Mouse (Mus musculus): ENCODE results near the gene Cdc25b. TPM values are rescaled to one million over a fixed set of nuclear protein-coding genes. Genes with fewer than 3 reads are reported as not detected.

Gene Cdc25b
- total and polyA plus RNA-seq, 3 experiments = 4.3 to 12.5 (median 10.3) TPM

- H3K36me3 ChIP-seq (ENCODE audit: control insufficient read depth, insufficient read depth, low read length) = no peaks in the 10 kb centered on the region
- no peaks in the 10 kb centered on the region for H3K79me2 ChIP-seq (replicated peaks; ENCODE audit: control insufficient read depth, insufficient read depth, low read length)
- H3K27ac ChIP-seq = no peak overlapping the region
- no peak overlapping the region for H3K9ac ChIP-seq (ENCODE audit: low read depth, low read length)
- TF ChIP-seq CTCF (IDR thresholded peaks at IDR 0.05) (no peak), EP300 (IDR thresholded peaks at IDR 0.05; ENCODE audit: insufficient read depth, low read depth, low read length) (no peak), POLR2A (IDR thresholded peaks at IDR 0.05; ENCODE audit: insufficient read depth, low read depth, low read length) (no peak)
- H3K4me3 ChIP-seq = no peak overlapping the region
- no peak for DNase-seq
- H3K4me1 ChIP-seq (ENCODE audit: control insufficient read depth, insufficient read depth, low read length) = peaks cover 10% of the 10 kb centered on the region
- H3K27me3 ChIP-seq (ENCODE audit: control insufficient read depth, insufficient read depth, low read length) = no peaks in the 10 kb centered on the region
- 86% methylated on average over 2 of the region's 2 CpGs for WGBS
- intact Hi-C loops (cut with DNase I) = no loop called here
Measured at GRCm38 (mm10) chr2:131200710-131201109, 14.0 kb downstream of the Cdc25b start.

- Histone ChIP-seq H3K27me3 (ENCODE audit: control insufficient read depth, insufficient read depth, low read length) (no peaks in the 10 kb centered on the region), H3K79me2 (replicated peaks; ENCODE audit: control insufficient read depth, insufficient read depth, low read length) (no peaks in the 10 kb centered on the region), H3K36me3 (ENCODE audit: control insufficient read depth, insufficient read depth, low read length) (no peaks in the 10 kb centered on the region), H3K4me1 (ENCODE audit: control insufficient read depth, insufficient read depth, low read length) (peaks cover 10% of the 10 kb centered on the region), H3K27ac (no peak overlapping the region), H3K4me3 (no peak overlapping the region), H3K9ac (ENCODE audit: low read depth, low read length) (no peak overlapping the region)
- TF ChIP-seq EP300 (IDR thresholded peaks at IDR 0.05; ENCODE audit: insufficient read depth, low read depth, low read length) = no peak
- no peak for TF ChIP-seq POLR2A (IDR thresholded peaks at IDR 0.05; ENCODE audit: insufficient read depth, low read depth, low read length)
- TF ChIP-seq CTCF (IDR thresholded peaks at IDR 0.05) = no peak
- intact Hi-C loops (cut with DNase I) = no loop called here
- WGBS = 60% methylated on average over 3 of the region's 3 CpGs
- DNase-seq = no peak
Measured at GRCm38 (mm10) chr2:131201262-131201661, 14.5 kb downstream of the Cdc25b start.

GRCm38 (mm10) chr2:131203816-131204409, 17.2 kb downstream of the Cdc25b start:
- H3K4me3 ChIP-seq = no peak overlapping the region
- H3K27me3 ChIP-seq (ENCODE audit: control insufficient read depth, insufficient read depth, low read length) = no peaks in the 10 kb centered on the region
- no peaks in the 10 kb centered on the region for H3K79me2 ChIP-seq (replicated peaks; ENCODE audit: control insufficient read depth, insufficient read depth, low read length)
- no peaks in the 10 kb centered on the region for H3K36me3 ChIP-seq (ENCODE audit: control insufficient read depth, insufficient read depth, low read length)
- 76% methylated on average over 6 of the region's 6 CpGs for WGBS
- no peak overlapping the region for H3K9ac ChIP-seq (ENCODE audit: low read depth, low read length)
- H3K27ac ChIP-seq = peak overlapping the region; percentile 80
- intact Hi-C loops (cut with DNase I) = no loop called here
- H3K4me1 ChIP-seq (ENCODE audit: control insufficient read depth, insufficient read depth, low read length) = peaks cover 10% of the 10 kb centered on the region
- TF ChIP-seq POLR2A (IDR thresholded peaks at IDR 0.05; ENCODE audit: insufficient read depth, low read depth, low read length) (no peak), CTCF (IDR thresholded peaks at IDR 0.05) (no peak), EP300 (IDR thresholded peaks at IDR 0.05; ENCODE audit: insufficient read depth, low read depth, low read length) (no peak)
- DNase-seq = no peak

- peak overlapping the region; percentile 49 for H3K9ac ChIP-seq (ENCODE audit: low read depth, low read length)
- intact Hi-C loops (cut with DNase I) = no loop called here
- H3K4me3 ChIP-seq = no peak overlapping the region
- peak; percentile 96 to 97 for DNase-seq
- TF ChIP-seq CTCF (IDR thresholded peaks at IDR 0.05) (no peak), EP300 (IDR thresholded peaks at IDR 0.05; ENCODE audit: insufficient read depth, low read depth, low read length) (peak; percentile 92), POLR2A (IDR thresholded peaks at IDR 0.05; ENCODE audit: insufficient read depth, low read depth, low read length) (peak; percentile 70; the same call in 1 of the 2 replicates)
- H3K27me3 ChIP-seq (ENCODE audit: control insufficient read depth, insufficient read depth, low read length) = no peaks in the 10 kb centered on the region
- H3K79me2 ChIP-seq (replicated peaks; ENCODE audit: control insufficient read depth, insufficient read depth, low read length) = no peaks in the 10 kb centered on the region
- H3K4me1 ChIP-seq (ENCODE audit: control insufficient read depth, insufficient read depth, low read length) = peaks cover 13% of the 10 kb centered on the region
- H3K27ac ChIP-seq = peak overlapping the region; percentile 80
- no peaks in the 10 kb centered on the region for H3K36me3 ChIP-seq (ENCODE audit: control insufficient read depth, insufficient read depth, low read length)
- whole genome bisulfite sequencing = 5% methylated on average over 7 of the region's 7 CpGs
Measured at GRCm38 (mm10) chr2:131204410-131204981, 17.7 kb downstream of the Cdc25b start.

GRCm38 (mm10) chr2:131205521-131206182, 18.9 kb downstream of the Cdc25b start:
- Histone ChIP-seq H3K9ac (ENCODE audit: low read depth, low read length) (no peak overlapping the region), H3K27me3 (ENCODE audit: control insufficient read depth, insufficient read depth, low read length) (no peaks in the 10 kb centered on the region), H3K36me3 (ENCODE audit: control insufficient read depth, insufficient read depth, low read length) (no peaks in the 10 kb centered on the region), H3K4me1 (ENCODE audit: control insufficient read depth, insufficient read depth, low read length) (peaks cover 15% of the 10 kb centered on the region), H3K27ac (peak overlapping the region; percentile 80), H3K4me3 (no peak overlapping the region), H3K79me2 (replicated peaks; ENCODE audit: control insufficient read depth, insufficient read depth, low read length) (no peaks in the 10 kb centered on the region)
- intact Hi-C loops (cut with DNase I) = loop anchor here (1.0 kb wide), 1 partner anchor 25 kb away; the partner anchor contains the start of gene Cenpb
- 67% methylated on average over 8 of the region's 8 CpGs for WGBS
- DNase-seq = no peak
- no peak for TF ChIP-seq POLR2A (IDR thresholded peaks at IDR 0.05; ENCODE audit: insufficient read depth, low read depth, low read length)

- Histone ChIP-seq H3K27me3 (ENCODE audit: control insufficient read depth, insufficient read depth, low read length) (no peaks in the 10 kb centered on the region), H3K36me3 (ENCODE audit: control insufficient read depth, insufficient read depth, low read length) (no peaks in the 10 kb centered on the region), H3K4me1 (ENCODE audit: control insufficient read depth, insufficient read depth, low read length) (peaks cover 20% of the 10 kb centered on the region), H3K27ac (peak within 1 kb of the TSS; percentile 80; the same call in 1 of the 2 replicates), H3K79me2 (replicated peaks; ENCODE audit: control insufficient read depth, insufficient read depth, low read length) (no peaks in the 10 kb centered on the region), H3K4me3 (no peak within 1 kb of the TSS), H3K9ac (ENCODE audit: low read depth, low read length) (no peak within 1 kb of the TSS)
- WGBS = 90% methylated on average over 4 of the region's 4 CpGs
- TF ChIP-seq EP300 (IDR thresholded peaks at IDR 0.05; ENCODE audit: insufficient read depth, low read depth, low read length) (no peak), POLR2A (IDR thresholded peaks at IDR 0.05; ENCODE audit: insufficient read depth, low read depth, low read length) (no peak), CTCF (IDR thresholded peaks at IDR 0.05) (no peak)
- no peak for DNase-seq
- intact Hi-C loops (cut with DNase I) = no loop called here
Measured at GRCm38 (mm10) chr2:131206778-131207177, 20.0 kb downstream of the Cdc25b start, which contains the start of gene Ap5s1. Ap5s1 (plus strand) TSS chr2:131207078.

Measured in heart, adult 2 months (tissue).